Mouse (Mus musculus) ES-E14 (cell line): ENCODE data around the gene Wbp1l. TPM values are rescaled to one million over a fixed set of nuclear protein-coding genes. Genes with fewer than 3 reads are reported as not detected.

ENCODE experiments used
- DNase-seq: peaks from one replicate; pipeline ENCODE4 v3.0.0-alpha.2; 2013; ENCODE audit warnings: low read depth, low spot score
- H3K27ac ChIP-seq: 2 replicates; pipeline ENCODE4 v1.5.1; 2012; ENCODE audit warnings: low read depth, mild to moderate bottlenecking, low read length, moderate library complexity, mixed read lengths; ENCODE audit not compliant: poor library complexity, insufficient read depth, severe bottlenecking
- H3K36me3 ChIP-seq: 2 replicates; pipeline ENCODE4 v1.6.1; 2012; ENCODE audit warnings: mild to moderate bottlenecking, low read length, moderate library complexity, mixed read lengths; ENCODE audit not compliant: control insufficient read depth, poor library complexity, insufficient read depth, severe bottlenecking
- H3K4me1 ChIP-seq, 2 experiments: fragments of 150-350 bp in 1 of 2; sonication (generic) in 1 of 2; 2 replicates each; pipeline ENCODE4 v1.6.1; 2012; ENCODE audit warnings: low read length in 2 of 2, mild to moderate bottlenecking in 1 of 2, mixed read lengths in 1 of 2; ENCODE audit not compliant: control insufficient read depth in 2 of 2, insufficient read depth in 2 of 2, poor library complexity in 1 of 2
- H3K4me3 ChIP-seq, 2 experiments: fragments of 150-350 bp in 1 of 2; sonication (generic) in 1 of 2; 2 replicates each; pipeline ENCODE4 v1.5.1; 2012; ENCODE audit warnings: low read length in 2 of 2, low read depth in 1 of 2, mild to moderate bottlenecking in 1 of 2, mixed read lengths in 1 of 2; ENCODE audit not compliant: insufficient read depth in 1 of 2, poor library complexity in 1 of 2, severe bottlenecking in 1 of 2
- H3K9ac ChIP-seq: 2 replicates; pipeline ENCODE4 v1.6.1; 2012; ENCODE audit warnings: low read depth, mild to moderate bottlenecking, low read length, mixed read lengths; ENCODE audit not compliant: poor library complexity, insufficient read depth, severe bottlenecking
- H3K9me3 ChIP-seq: fragments of 150-350 bp; sonication (generic); 2 replicates; pipeline ENCODE4 v1.6.1; 2012; ENCODE audit warnings: low read depth, mild to moderate bottlenecking, low read length; ENCODE audit not compliant: control insufficient read depth, insufficient read depth
- CHD2 ChIP-seq: IDR thresholded peaks from 2 replicates; pipeline ENCODE4 v1.6.1; 2014; ENCODE audit warnings: mild to moderate bottlenecking, low read depth, low read length, inconsistent platforms
- HCFC1 ChIP-seq: IDR thresholded peaks from 2 replicates; pipeline ENCODE4 v1.6.1; 2012; ENCODE audit warnings: low read length, inconsistent platforms, borderline replicate concordance; ENCODE audit not compliant: insufficient read depth
- MAFK ChIP-seq: IDR thresholded peaks from 2 replicates; pipeline ENCODE4 v1.6.1; 2014; ENCODE audit warnings: mild to moderate bottlenecking, low read depth, low read length, inconsistent platforms; ENCODE audit not compliant: insufficient read depth
- ZC3H11A ChIP-seq: IDR thresholded peaks from 2 replicates; pipeline ENCODE4 v1.6.1; 2012; ENCODE audit warnings: low read depth, mild to moderate bottlenecking, inconsistent platforms, low read length, borderline replicate concordance
- ZNF384 ChIP-seq: IDR thresholded peaks from 2 replicates; pipeline ENCODE4 v1.6.1; 2012; ENCODE audit warnings: low read depth, low read length, inconsistent platforms
- in situ Hi-C, 2 experiments: fragments of 600-800 bp; cut with MboI; formaldehyde crosslinking; loops; one replicate each; pipeline ENCODE4 v1.15.1; 2025; ENCODE audit warnings: low sequenced_read_pairs in 2 of 2, inconsistent platforms in 1 of 2; ENCODE audit not compliant: unreplicated experiment in 2 of 2
- total RNA-seq: library from RNA; depleted of rRNA; stranded (reverse); fragments of 300-350 nt; gene quantifications from 2 replicates; pipeline ENCODE4 v1.2.3, GENCODE M21; 2012

The Wbp1l gene
- total RNA-seq, 1 experiment = 40.2 TPM

- 0 out of 4 replicates have a peak overlapping the region, but pooled peaks of 1 of the 2 experiments have one; percentile 24 for H3K4me3 ChIP-seq
- in situ Hi-C loops = no loop called here
- TF ChIP-seq MAFK = no peak
- no peak for TF ChIP-seq HCFC1
- no peak for TF ChIP-seq ZC3H11A
- no peak for TF ChIP-seq ZNF384
- no peak for TF ChIP-seq CHD2
Measured at GRCm38 (mm10) chr19:46641420-46642085, 42.7 kb downstream of the Wbp1l start.

GRCm38 (mm10) chr19:46642136-46642753 lies 43.4 kb downstream of the Wbp1l start:
- H3K9ac ChIP-seq = no peak overlapping the region; the same call in 1 of the 2 replicates

More at GRCm38 (mm10) chr19:46641420-46642085, 42.7 kb downstream of the Wbp1l start:
- Histone ChIP-seq H3K4me1 (peaks cover 8 to 23% of the 10 kb centered on the region in 2 experiments), H3K36me3 (peaks cover 3% of the 10 kb centered on the region; the same call in 1 of the 2 replicates), H3K9me3 (no peaks in the 10 kb centered on the region), H3K27ac (no peak overlapping the region), H3K9ac (no peak overlapping the region)
- no peak for DNase-seq

DNA sequence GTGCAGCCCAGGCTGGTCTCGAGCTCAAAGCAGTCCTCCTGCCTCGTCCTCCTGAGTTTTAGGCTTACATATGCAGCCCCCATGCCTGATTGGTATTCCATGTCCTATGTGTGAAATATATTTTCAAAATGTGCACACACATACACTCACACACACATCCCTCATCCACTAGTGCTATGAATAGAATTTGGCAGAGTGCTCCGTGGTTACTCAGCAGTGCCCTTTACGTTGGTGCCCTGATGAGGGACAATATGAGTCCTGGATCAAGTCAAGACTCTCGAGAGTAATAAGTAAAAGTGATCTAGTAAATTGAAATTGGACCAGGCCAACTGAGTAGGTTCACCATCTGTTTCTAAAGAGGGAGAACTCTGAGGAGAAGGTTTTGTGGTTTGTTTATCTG lies 44.4 kb downstream of the Wbp1l start:
- Histone ChIP-seq H3K4me1 (peaks cover 8 to 24% of the 10 kb centered on the region in 2 experiments), H3K4me3 (no peak overlapping the region), H3K9me3 (no peaks in the 10 kb centered on the region), H3K36me3 (no peaks in the 10 kb centered on the region; the same call in 1 of the 2 replicates), H3K27ac (no peak overlapping the region), H3K9ac (no peak overlapping the region)
- in situ Hi-C loops = no loop called here
- TF ChIP-seq ZNF384 = no peak
- TF ChIP-seq HCFC1 = no peak
- TF ChIP-seq ZC3H11A = no peak
- DNase-seq = no peak

More at GRCm38 (mm10) chr19:46642136-46642753, 43.4 kb downstream of the Wbp1l start:
- peaks cover 3% of the 10 kb centered on the region; the same call in 1 of the 2 replicates for H3K36me3 ChIP-seq
- H3K9me3 ChIP-seq = no peaks in the 10 kb centered on the region
- TF ChIP-seq CHD2 (no peak), MAFK (no peak), ZNF384 (no peak), ZC3H11A (no peak)
- peaks cover 8 to 24% of the 10 kb centered on the region in 2 experiments for H3K4me1 ChIP-seq
- H3K27ac ChIP-seq = no peak overlapping the region
- no peak for DNase-seq
- no peak overlapping the region for H3K4me3 ChIP-seq
- in situ Hi-C loops = no loop called here

DNA sequence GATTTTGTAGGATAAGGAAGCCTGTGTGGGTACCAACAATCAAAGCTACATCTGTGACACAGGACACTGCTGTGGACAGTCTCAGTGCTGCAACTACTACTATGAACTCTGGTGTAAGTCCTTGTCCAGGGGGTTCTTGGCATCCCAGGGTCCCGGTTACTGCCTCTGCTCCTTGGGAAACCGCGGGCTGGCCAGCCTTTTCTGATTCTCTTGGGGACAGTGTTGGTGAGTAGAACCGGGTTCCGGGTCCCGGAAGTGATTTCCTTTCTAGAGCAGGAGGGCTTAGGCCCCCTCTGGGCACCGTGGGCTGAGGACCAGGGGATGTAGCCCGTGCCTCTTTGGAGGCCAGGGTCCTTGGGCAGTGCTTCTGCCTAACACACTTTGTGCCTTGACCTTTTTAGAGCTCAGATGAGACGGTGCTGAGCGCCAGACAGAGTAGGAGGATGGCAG lies 45.5 kb downstream of the Wbp1l start:
- H3K9ac ChIP-seq = no peak overlapping the region
- no peak overlapping the region for H3K4me3 ChIP-seq
- H3K36me3 ChIP-seq = no peaks in the 10 kb centered on the region; the same call in 1 of the 2 replicates
- H3K4me1 ChIP-seq = peaks cover 8 to 24% of the 10 kb centered on the region in 2 experiments
- no peak for TF ChIP-seq CHD2
- TF ChIP-seq MAFK = no peak
- no peak for TF ChIP-seq ZNF384
- TF ChIP-seq ZC3H11A = no peak
- no peak for TF ChIP-seq HCFC1
- DNase-seq = no peak
- H3K27ac ChIP-seq = no peak overlapping the region
- H3K9me3 ChIP-seq = no peaks in the 10 kb centered on the region
- in situ Hi-C loops = no loop called here
